Mouse (Mus musculus) cerebellum, adult 2 months (tissue): ENCODE data around the gene Serpinb1a.

Experiments
- CTCF ChIP-seq: fragments of 200-500 bp; IDR thresholded peaks from 2 replicates; pipeline ENCODE4 v1.5.1; 2011; ENCODE audit warnings: low read depth, mild to moderate bottlenecking, control low read depth, low read length, moderate library complexity, borderline replicate concordance; ENCODE audit not compliant: insufficient read depth
- POLR2A ChIP-seq: fragments of 200-500 bp; IDR thresholded peaks from 2 replicates; pipeline ENCODE4 v1.6.1; 2011; ENCODE audit warnings: low read length, control low read depth, borderline replicate concordance; ENCODE audit not compliant: insufficient read depth

GRCm38 (mm10) chr13:32866484-32866883 lies 15.5 kb upstream of the Serpinb1a start:
- no peak for TF ChIP-seq POLR2A
- peak; percentile 84 for TF ChIP-seq CTCF
